Mouse (Mus musculus) cerebellum, adult 18-20 months (tissue): ENCODE results near the gene Arid1b.

Experiments
- DNase-seq, 2 experiments: peaks; one replicate each; pipeline ENCODE4 v3.0.0; 2021

The Arid1b gene

GRCm38 (mm10) chr17:5287641-5288040 lies 293.5 kb downstream of the Arid1b start:
- no peak for DNase-seq

- DNase-seq, result peak; percentile 69 to 76
Measured at GRCm38 (mm10) chr17:5293653-5294584, 299.8 kb downstream of the Arid1b start.

DNA sequence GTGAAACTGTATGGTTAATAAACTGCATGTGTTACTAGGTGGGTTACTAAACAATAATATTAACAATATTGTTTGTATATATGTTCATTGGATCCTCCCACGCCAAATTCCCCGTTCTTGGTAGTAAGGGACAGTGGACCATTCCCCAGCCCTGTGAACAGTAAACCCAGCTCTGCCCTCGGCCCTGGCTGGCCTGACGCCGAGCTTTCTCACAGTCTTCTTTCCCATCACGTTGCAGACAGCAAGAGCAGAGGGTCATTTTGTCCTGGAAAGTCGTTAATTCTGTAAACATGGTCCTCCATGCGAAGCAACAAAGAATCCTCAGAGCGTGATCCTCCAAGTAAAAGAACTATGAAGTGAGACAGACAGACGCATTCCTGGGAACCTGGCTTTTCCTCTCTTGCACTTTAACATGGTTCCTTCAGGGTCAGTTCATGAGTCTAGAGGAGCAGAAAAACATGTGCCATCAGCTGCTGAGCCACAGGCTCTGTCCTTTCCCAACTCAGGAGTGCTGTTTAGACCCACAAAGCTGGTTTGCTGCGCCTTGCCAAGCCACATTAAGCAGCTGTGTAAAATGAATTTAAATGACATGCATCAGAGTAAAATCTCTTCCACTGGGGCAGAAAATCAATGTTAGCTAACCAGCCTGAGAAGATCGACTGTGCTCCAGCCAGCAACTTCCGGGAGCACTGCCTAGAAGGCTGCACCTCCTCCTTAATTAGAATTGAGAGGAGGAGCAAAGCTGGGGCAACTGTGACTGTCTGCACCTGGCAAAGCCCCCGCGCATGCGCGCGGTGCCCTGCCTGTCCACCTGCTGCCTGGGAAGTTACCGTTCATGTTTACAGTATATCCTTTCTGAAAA lies 301.2 kb downstream of the Arid1b start:
- DNase-seq, result peak; percentile 87 to 90

DNA sequence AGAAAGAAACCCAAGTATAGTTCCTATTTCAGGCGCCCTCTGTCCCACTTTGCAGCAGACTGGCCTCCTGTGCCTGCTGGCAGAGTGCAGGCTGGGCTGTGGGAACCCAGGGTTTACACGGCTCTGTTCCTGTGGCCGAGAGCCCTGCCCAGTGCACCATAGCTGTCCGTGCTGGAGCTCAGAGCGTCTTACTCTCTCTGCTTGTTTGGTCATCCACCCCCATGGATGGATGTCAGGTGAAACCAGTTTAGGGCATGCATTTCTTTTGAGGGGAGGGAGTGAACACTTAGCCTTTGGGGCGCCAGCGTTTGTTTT lies 301.8 kb downstream of the Arid1b start:
- DNase-seq, result no peak

DNA sequence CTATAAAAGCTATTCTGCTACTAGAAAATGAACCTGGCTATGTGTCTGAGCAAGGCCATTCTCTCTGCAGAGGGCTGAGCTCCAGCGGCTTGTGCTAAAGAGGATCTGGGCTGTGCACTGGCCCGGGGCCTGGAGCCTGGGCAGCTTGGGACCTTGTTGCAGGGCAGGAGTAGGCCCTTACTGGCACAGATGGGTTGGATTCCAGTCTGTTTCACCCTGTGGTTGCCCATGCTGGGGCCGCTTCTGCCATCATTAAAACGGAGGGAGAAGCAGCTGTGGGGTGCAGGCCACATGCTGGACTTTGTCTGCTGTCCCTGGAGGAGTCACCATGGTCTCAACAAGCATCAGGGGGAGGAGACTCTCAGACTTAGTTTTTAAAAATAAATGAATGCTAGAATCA lies 303.4 kb downstream of the Arid1b start:
- DNase-seq, result peak; percentile 42 to 48

- no peak for DNase-seq
Measured at GRCm38 (mm10) chr17:5297984-5298383, 303.9 kb downstream of the Arid1b start.

GRCm38 (mm10) chr17:5298891-5299559 lies 304.9 kb downstream of the Arid1b start:
- DNase-seq, result peak; percentile 53 to 56

DNA sequence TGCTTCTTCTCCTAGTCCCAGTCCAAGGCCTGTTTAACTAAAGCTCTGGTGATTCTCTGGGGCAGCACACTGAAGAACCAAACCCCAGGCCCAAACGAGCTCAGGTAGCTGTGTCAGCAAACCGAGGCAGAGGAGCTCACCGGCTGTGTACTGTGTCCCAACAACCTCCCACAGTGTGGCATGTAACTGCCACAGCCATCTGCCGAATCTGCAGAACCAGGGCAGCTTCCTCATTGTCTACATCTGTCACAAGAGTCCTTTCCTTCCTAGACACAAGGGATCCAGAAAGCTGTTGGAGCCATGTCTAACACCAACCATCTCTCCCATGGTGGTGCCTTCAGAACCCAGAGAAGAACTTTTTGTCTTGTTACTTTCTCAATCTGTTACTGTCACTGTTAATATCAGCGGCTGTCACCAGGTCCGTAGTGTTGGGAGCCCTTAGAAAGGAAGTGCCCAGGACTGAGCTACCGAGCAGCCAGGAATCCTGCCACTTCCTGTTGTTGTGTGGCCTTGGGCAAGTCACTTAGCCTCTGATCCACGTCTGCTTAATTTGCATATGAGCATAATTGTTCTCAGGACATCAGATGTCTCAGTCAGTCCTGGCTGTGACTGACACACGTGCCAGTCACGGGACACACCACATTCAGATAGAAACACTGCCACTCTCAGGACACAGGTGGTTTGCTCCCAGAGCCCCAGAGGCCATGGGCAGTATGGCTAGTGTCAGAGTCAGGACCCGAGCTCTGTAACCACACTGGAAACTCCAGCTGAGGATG lies 309.0 kb downstream of the Arid1b start:
- DNase-seq, result no peak

DNA sequence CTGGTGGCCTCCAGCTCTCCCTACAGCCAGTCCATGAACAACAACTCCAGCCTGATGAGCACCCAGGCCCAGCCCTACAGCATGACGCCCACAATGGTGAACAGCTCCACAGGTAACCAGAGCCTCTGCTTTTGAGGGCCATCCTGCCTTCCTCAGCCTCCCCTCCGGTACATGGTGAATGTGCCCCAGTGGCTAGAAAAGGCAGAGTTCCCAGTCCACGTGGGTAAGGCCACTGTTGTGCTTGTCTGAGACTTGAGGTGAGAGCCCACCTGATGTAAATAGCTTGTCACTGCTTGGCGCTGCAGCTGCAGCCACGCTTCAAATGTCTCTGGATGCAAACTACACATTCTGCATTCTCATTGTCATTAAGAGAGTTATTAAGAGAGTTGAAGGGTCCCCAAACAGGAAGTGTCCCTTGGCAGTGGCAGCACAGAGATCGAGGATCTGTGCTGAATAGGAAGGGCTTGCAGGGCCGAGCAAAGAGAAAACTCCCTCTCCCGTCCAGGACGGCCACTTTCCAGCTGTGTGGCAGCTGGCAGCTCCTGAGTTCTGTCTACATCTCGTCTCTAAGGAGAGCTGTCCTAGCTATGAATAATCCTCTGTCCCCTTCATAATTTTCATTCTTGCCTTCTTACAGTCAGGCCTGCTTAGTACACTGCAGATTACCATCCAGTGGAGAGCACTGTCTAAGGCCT lies 311.8 kb downstream of the Arid1b start:
- DNase-seq, result no peak

- no peak for DNase-seq
Measured at GRCm38 (mm10) chr17:5309930-5310329, 315.8 kb downstream of the Arid1b start.

GRCm38 (mm10) chr17:5310425-5310888 lies 316.3 kb downstream of the Arid1b start:
- DNase-seq, result peak in 1 of 2 experiments; percentile 37

DNA sequence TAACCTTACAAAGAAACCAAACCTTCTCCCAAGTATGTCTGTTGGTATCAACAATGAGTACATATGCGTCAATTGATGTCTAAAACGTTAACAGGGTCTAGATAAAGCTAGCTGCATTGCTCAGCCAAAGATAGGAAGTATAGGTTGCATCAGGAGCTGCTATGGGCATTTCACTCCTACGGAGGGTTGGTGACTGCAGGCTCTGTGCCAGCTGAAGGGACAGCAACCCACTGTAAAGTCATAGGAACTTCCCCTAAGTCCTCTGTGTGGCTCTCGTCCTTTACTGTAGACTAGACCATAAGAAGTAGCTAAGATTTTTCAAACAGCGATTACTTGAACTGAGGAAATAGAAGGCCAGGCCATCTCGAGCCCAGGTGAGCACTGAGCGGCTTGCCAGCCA lies 316.9 kb downstream of the Arid1b start:
- no peak for DNase-seq

- DNase-seq, result no peak
Measured at GRCm38 (mm10) chr17:5312307-5312706, 318.2 kb downstream of the Arid1b start.

GRCm38 (mm10) chr17:5314735-5315134 lies 320.6 kb downstream of the Arid1b start:
- no peak for DNase-seq

- no peak for DNase-seq
Measured at GRCm38 (mm10) chr17:5316489-5316888, 322.4 kb downstream of the Arid1b start.

- peak in 1 of 2 experiments; percentile 45 for DNase-seq
Measured at GRCm38 (mm10) chr17:5321589-5322225, 327.6 kb downstream of the Arid1b start.

GRCm38 (mm10) chr17:5322594-5322993 lies 328.5 kb downstream of the Arid1b start:
- DNase-seq, result no peak

DNA sequence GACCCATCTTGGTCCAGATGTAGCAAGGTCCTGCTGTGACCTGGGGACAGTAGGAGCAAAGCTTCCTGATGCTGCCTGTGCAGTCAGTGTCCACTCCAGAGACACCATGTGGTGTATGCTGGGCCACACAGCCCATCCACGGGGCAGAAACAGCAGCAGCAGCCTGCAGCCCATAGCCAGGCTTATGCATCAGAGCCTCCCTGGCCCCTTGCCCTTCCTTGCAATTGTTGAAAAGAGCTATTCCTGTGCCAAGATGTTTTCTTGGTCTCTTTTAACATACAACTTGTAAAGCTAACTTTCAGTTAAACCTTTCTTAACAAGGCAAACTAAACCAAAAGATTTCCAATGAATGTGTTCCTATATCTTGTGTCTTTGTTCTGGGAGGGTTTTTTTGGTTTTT lies 329.6 kb downstream of the Arid1b start:
- no peak for DNase-seq

- DNase-seq, result peak; percentile 38 to 50
Measured at GRCm38 (mm10) chr17:5324236-5324876, 330.2 kb downstream of the Arid1b start.

GRCm38 (mm10) chr17:5326689-5327088 lies 332.6 kb downstream of the Arid1b start:
- DNase-seq, result no peak
